Mouse (Mus musculus) lung, postnatal 10 days (tissue): ENCODE results near the gene Stx11.
A peak's percentile ranks its signal among the peaks of the same experiment; 100 is the strongest.
"Not testable (repeated sequence)": the region's sequence is repeated elsewhere in the genome, so short reads cannot be mapped to it uniquely, and the experiment has no call there.

Experiments used
- DNase-seq: peaks from one replicate; pipeline ENCODE4 v3.0.0; 2021

Stx11 gene

GRCm38 (mm10) chr10:12957271-12957670 is 6.8 kb downstream of the Stx11 start:
- no peak for DNase-seq

GRCm38 (mm10) chr10:12955831-12956230 is 8.3 kb downstream of the Stx11 start:
- DNase-seq: no peak

GRCm38 (mm10) chr10:12951358-12951757 is 12.7 kb downstream of the Stx11 start:
- DNase-seq: not testable (repeated sequence)

DNA sequence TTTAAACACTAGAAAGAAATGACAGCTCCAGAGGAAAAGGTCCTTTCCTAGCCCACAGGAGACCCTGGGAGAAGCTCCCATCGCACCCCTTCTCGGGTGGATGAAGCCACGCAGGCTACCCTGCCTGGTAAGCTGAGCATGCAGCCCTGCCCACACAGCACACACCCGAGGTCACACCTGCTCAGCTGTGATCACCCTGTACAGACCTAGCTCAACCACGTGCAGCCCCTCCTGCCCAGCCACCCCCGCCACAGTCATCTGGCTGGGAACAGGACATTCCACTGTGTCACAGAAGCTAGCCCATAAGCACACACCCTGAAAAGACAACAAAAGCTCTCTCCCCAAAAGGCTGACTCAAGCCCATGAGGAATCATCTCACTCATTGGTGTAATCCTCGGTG is 14.8 kb downstream of the Stx11 start:
- DNase-seq: no peak

DNA sequence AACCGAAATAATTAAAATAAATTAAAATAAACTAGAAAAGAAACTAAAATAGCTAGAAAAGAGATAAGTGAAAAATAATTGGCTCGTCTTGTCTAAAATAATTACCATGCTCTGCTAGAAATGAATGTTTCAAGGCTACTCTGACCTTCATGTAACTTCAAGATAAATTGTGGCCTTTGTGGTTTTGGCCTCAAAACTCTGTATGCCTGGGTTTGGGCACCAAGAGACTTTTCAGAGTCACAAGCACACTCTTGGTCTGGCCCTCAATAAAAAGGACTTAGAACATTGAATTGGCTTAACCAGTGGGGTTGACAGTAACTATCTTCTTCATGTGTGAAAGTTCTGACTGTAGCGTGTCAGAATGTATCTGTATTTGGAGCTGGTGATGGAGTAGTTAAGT is 16.5 kb downstream of the Stx11 start:
- DNase-seq: no peak

DNA sequence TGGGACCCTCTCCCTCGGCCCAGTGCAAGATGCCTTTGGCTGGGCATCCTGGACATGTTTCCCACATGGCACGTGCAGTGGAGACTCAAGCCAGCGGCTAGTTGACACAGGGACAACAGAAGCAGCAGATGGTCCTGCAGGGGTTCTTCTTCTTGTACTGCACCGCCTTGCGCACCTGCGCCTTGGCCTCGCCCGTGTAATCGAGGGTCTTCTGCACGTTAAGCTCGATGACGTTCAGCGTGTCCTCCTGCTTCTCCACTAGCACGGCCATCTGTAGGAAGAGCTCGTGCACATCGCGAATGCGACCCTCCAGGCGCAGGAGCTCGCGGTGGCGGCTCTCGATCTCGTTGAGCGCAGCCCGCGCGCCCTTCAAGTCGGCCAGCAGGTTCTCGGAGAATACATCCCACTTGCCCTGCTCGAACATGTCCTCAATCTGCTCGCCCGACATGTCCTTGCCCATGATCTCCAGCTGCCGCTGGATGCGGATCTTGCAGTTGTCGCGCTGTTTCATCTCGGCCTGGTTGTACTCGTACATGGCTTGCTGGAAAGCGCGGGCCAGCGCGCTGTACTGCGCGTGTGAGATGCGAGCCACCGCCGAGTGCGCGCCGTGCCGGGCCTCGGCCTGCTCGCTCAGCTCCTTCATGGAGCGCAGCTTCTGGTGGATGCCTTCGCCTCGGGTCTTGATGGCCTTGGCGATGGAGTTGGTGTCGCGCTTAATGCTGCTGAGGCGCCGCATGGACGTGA is 22.9 kb downstream of the Stx11 start:
- DNase-seq: peak; percentile 20

- no peak for DNase-seq
Measured at GRCm38 (mm10) chr10:12938763-12939162, 25.3 kb downstream of the Stx11 start.

DNA sequence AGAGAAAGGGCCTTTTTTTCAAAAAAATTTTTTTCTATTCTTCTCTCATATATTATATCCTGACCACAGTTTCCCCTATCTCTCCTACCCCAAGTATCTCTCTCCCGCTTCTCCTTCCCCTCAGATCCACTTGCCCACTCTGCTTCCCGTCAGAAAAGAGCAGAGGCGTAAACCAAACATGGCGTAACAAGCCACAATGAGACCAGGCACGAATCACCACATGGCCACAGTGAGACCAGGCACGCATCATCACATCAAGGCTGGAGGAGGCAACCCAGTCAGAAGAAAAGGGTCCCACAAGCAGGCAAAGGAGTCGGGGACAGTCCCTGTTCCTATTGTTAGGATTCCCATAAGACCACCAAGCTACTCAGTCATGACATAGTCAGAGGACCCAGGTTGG is 28.0 kb downstream of the Stx11 start:
- no peak for DNase-seq

DNA sequence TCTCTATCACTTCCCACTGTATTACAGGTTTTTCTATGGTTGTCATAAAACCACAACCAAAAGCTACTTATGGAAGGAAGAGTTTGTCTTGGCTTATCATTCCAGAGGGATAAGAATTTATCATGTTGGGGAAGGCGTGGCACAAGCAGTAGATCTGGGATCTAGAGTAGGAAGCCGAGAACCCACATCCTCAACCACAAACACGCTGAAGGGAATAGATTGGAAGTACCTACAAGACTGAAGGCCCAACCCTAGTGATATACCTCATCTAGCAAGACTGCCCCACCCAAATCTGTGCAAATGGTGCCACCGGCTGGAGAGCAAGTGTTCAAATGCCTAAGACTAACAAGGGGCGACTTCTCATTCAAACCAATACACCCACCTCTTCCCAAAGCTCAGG is 28.5 kb downstream of the Stx11 start:
- no peak for DNase-seq

DNA sequence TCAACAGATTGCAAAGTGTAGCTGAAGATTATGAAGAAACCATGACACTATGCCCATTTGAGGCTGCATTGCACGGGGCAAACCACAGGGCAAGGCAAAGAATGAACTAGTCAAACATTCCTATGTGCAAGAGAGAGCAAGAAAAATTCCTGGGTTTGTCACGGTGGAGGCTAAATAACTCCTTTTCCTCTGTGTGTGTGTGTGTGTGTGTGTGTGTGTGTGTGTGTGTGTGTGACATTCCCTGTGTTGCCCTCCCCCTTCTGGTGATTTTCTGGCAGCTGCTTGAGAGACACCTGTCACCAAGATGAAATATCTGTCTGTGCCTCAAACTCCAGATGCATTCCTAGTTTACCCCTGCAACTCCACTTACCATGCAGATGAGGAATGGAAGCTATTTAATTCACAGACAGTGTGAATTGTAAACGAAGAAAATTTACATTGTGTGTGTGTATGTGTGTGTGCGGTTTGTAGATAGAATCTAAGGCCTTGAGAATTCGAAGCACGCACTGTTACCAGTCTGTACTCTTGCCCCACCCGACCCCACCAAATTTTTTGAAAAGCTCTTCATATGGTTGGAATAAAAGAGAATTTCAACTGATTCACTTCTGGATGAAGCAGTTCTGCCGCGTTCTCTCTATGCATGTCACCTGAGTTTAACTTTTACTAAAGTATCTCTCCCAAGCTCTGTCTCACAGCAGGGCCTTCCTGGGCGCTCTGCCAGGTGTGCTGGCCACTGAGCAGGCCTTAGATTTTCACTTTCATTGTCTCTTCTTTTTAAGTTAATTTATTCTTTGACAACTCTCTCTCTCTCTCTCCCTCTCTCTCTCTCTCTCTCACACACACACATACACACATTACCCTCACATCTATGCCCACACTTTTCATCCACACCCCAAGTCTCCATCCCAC is 32.4 kb downstream of the Stx11 start:
- DNase-seq: no peak

DNA sequence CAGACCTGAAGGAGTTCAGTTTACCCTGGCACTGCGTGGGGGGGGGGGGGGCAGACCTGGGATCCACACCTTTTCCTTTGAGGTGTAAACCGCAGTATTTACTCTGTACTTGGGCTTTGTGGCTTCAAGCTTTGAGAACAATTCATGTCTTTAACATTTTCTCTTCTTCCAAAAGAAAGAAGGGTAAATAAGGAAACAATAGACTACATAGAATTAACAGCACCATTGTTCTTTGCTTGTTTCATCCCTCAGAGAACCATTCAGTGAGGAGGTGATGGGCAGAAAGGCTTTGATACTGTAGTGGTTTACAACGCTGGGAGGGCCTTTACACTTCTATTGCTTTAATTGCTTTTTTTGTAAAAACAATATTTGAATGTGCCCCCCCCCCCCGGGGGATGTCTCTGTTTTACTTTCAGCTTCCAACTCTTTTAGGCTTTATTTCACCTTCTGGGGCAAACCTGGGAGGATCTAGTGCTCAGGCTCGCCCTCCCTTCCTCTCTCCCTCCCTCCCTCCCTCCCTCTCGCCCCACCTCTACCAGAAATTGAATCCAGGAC is 33.7 kb downstream of the Stx11 start:
- no peak for DNase-seq

GRCm38 (mm10) chr10:12929857-12930174 is 34.3 kb downstream of the Stx11 start:
- DNase-seq: no peak

DNA sequence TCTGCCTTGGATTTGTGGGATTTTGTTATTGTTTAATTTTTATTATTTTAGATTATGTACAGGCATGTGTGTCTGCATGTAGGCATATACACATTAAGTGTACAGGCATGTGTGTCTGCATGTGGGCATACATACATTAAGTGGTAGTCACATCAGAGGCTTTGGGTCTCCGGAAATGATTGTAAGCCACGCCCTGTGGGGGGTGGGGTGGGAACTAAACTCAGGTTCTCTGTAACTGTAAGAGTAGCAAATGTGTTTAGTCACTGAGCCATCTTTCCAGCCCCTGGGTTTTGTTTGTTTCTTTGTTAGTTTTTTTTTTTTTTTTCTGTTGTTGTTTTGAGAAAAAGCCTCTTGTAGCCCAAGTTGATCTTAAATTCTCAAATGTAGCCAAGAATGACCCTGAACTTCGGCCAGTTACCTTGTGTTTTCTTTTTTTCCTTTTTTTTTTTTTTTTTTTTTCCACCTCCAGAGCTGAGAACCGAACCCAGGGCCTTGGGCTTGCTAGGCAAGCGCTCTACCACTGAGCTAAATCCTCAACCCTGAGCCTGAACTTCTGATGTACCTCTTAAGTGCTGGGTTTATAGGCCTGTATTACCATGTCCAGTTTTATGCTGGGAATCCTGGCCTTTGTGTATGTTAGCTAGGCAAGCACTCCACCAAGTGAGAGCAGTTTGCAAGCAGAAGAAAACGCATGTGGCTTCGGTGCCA is 34.8 kb downstream of the Stx11 start:
- no peak for DNase-seq

- DNase-seq: no peak
Measured at GRCm38 (mm10) chr10:12928193-12928592, 35.9 kb downstream of the Stx11 start.

DNA sequence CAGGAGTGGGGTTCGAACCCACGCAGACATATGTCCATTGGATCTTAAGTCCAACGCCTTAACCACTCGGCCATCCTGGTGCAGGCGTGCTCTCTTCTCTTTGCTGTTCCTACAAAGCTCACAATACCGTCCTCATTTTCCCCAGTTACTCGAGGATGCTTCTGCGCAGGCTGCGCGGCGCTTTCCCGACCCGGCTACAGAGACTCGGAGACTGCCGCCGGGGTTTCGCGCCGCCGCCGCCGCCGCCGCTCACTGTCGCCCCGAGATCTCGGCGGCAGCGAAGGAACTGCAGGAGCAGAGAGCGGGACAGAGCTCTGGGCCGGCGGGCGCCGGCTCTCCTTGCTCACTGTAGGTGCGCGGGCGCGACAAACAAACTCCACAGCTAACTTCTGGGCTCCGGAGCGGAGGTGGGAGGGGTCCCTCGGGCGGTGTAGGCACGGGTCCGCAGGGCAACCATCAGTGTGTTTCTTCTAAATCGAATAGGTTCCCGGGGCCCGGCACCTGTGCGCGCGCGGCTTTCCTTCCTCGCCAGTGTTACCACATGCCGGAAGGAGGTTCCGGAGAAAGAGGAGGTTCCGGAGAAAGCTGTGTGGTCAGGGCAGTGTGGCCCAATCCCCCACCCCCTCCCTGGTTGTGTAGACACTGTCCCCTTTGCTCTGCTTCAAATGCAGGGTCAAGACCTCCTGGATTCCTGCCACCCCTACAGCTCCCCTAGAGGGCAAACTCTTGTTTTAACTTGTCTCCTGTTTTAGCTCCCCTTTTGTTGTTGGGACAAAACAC is 41.3 kb downstream of the Stx11 start:
- DNase-seq: peak; percentile 96

- no peak for DNase-seq
Measured at GRCm38 (mm10) chr10:12922077-12922573, 42.0 kb downstream of the Stx11 start.

DNA sequence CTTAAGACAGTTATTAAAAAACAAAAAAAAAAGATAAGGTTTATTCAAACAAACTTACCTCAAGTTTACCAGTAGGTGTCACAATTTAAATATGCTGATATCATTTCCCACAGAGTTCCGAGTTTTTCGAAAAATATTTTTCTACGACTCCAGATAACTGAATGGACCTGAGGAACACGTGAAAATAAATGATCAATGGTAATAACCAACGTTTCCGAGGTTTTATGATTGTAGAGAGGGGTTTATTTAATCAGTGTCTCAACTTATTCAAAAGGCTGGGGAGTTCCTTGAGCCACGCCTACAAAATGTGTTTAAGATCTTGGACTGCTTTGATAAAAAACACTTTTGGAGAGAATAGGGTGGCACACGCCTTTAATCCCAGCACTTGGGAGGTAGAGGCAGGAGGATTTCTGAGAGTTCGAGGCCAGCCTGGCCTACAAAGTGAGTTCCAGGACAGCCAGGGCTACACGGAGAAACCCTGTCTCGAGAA is 42.5 kb downstream of the Stx11 start:
- DNase-seq: peak; percentile 29

- DNase-seq: peak; percentile 63
Measured at GRCm38 (mm10) chr10:12919287-12919686, 44.8 kb downstream of the Stx11 start.

- DNase-seq: no peak
Measured at GRCm38 (mm10) chr10:12917626-12918025, 46.5 kb downstream of the Stx11 start.

- DNase-seq: no peak
Measured at GRCm38 (mm10) chr10:12916376-12916775, 47.7 kb downstream of the Stx11 start.

DNA sequence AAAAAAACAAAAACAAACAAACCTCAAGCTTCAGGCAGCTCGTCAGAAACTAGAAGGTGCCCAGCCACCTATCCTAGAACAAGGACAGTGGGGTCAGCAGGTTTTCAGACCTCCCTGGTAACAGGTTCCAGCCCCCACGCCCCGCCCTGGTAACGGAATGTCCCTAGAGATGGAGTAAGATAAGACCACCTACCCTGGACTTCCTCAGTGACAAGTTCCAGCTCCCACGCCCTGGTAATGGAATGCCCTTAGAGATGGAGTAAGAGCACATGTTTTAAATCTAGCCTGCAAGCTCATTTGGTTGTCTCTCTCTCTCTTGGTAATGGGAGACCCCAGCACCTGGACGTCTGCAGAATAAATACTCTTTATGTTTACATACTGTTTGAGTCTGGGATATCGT is 48.3 kb downstream of the Stx11 start:
- DNase-seq: no peak

GRCm38 (mm10) chr10:12914203-12914602 is 49.9 kb downstream of the Stx11 start:
- no peak for DNase-seq
